Mouse (Mus musculus) liver, embryonic 15.5 days (tissue): ENCODE results near the gene Kazn. TPM values are rescaled to one million over a fixed set of nuclear protein-coding genes. Genes with fewer than 3 reads are reported as not detected.

ENCODE experiments used
- ATAC-seq: fragments of 200-750 bp; cut with Nextera tagmentation; 2 replicates; pipeline ENCODE4 v1.8.0; 2017; ENCODE audit warnings: moderate number of reproducible peaks, mild to moderate bottlenecking, moderate library complexity; ENCODE audit not compliant: insufficient read depth
- H3K27ac ChIP-seq: fragments of 300-500 bp; sonication (generic); replicated peaks from 2 replicates; pipeline ENCODE4 v1.5.1; 2015; ENCODE audit warnings: mild to moderate bottlenecking, inconsistent platforms
- H3K27me3 ChIP-seq: fragments of 300-500 bp; sonication (generic); 2 replicates; pipeline ENCODE4 v1.6.1; 2015; ENCODE audit warnings: mild to moderate bottlenecking, inconsistent platforms
- H3K36me3 ChIP-seq: fragments of 300-500 bp; sonication (generic); replicated peaks from 2 replicates; pipeline ENCODE4 v1.6.1; 2015; ENCODE audit warnings: moderate library complexity, mild to moderate bottlenecking, inconsistent platforms
- H3K4me1 ChIP-seq: fragments of 300-500 bp; sonication (generic); replicated peaks from 2 replicates; pipeline ENCODE4 v1.6.1; 2015; ENCODE audit warnings: inconsistent platforms
- H3K4me2 ChIP-seq: fragments of 300-500 bp; sonication (generic); 2 replicates; pipeline ENCODE4 v1.6.1; 2015; ENCODE audit warnings: moderate library complexity, mild to moderate bottlenecking, inconsistent platforms
- H3K4me3 ChIP-seq: fragments of 300-500 bp; sonication (generic); replicated peaks from 2 replicates; pipeline ENCODE4 v1.5.1; 2015; ENCODE audit warnings: mild to moderate bottlenecking, inconsistent platforms
- H3K9ac ChIP-seq: fragments of 300-500 bp; sonication (generic); 2 replicates; pipeline ENCODE4 v1.6.1; 2015; ENCODE audit warnings: moderate library complexity, mild to moderate bottlenecking, inconsistent platforms
- H3K9me3 ChIP-seq: fragments of 300-500 bp; sonication (generic); replicated peaks from 2 replicates; pipeline ENCODE4 v1.6.1; 2016; ENCODE audit warnings: inconsistent platforms
- WGBS: fragments of 180-500 bp; shearing (Covaris S2); methylation state at CpG from one replicate; pipeline ENCODE4 v1.1.7; 2015; ENCODE audit warnings: mixed read lengths; ENCODE audit not compliant: insufficient replicate concordance; 5-methylcytosine and 5-hydroxymethylcytosine counted together
- polyA plus RNA-seq: library from polyadenylated mRNA; unstranded; fragments of >200 nt; fragmentation: Nextera tagmentation; extraction: Ambion mirVana; gene quantifications from 2 replicates; pipeline ENCODE4 v1.2.1, GENCODE M21; 2015

The Kazn gene
- polyA plus RNA-seq, 1 experiment from 2014 or later: 0.70 TPM

- 79% methylated on average over 8 of the region's 8 CpGs for WGBS
- Histone ChIP-seq H3K36me3 (no peaks in the 10 kb centered on the region), H3K9me3 (no peaks in the 10 kb centered on the region), H3K4me2 (no peak overlapping the region), H3K4me1 (no peaks in the 10 kb centered on the region), H3K9ac (no peak overlapping the region), H3K27ac (no peak overlapping the region), H3K4me3 (no peak overlapping the region), H3K27me3 (no peaks in the 10 kb centered on the region)
- ATAC-seq: no peak
Observed at GRCm38 (mm10) chr4:142189960-142190359, 49.2 kb downstream of the Kazn start.

- H3K27ac ChIP-seq: no peak overlapping the region
- no peaks in the 10 kb centered on the region for H3K27me3 ChIP-seq
- 62% methylated on average over 2 of the region's 2 CpGs for WGBS
- H3K36me3 ChIP-seq: no peaks in the 10 kb centered on the region
- no peaks in the 10 kb centered on the region; the same call in 1 of the 2 replicates for H3K4me1 ChIP-seq
- H3K9ac ChIP-seq: no peak overlapping the region
- ATAC-seq: no peak
- no peaks in the 10 kb centered on the region for H3K9me3 ChIP-seq
- no peak overlapping the region for H3K4me2 ChIP-seq
- H3K4me3 ChIP-seq: no peak overlapping the region
Observed at GRCm38 (mm10) chr4:142188501-142188900, 50.7 kb downstream of the Kazn start.

- H3K9ac ChIP-seq: no peak overlapping the region
- H3K4me3 ChIP-seq: no peak overlapping the region
- no peak overlapping the region for H3K4me2 ChIP-seq
- no peak for ATAC-seq
- 67% methylated on average over 3 of the region's 3 CpGs for WGBS
- H3K27ac ChIP-seq: no peak overlapping the region
- no peaks in the 10 kb centered on the region for H3K36me3 ChIP-seq
- no peaks in the 10 kb centered on the region; the same call in 1 of the 2 replicates for H3K4me1 ChIP-seq
- H3K27me3 ChIP-seq: no peaks in the 10 kb centered on the region
- H3K9me3 ChIP-seq: no peaks in the 10 kb centered on the region
Observed at GRCm38 (mm10) chr4:142186155-142186554, 53.0 kb downstream of the Kazn start.

- ATAC-seq: no peak
- Histone ChIP-seq H3K27ac (no peak overlapping the region), H3K27me3 (no peaks in the 10 kb centered on the region), H3K4me3 (no peak overlapping the region), H3K9ac (no peak overlapping the region), H3K4me1 (peaks cover 4% of the 10 kb centered on the region), H3K36me3 (no peaks in the 10 kb centered on the region), H3K9me3 (no peaks in the 10 kb centered on the region), H3K4me2 (no peak overlapping the region)
- WGBS: 70% methylated on average over 9 of the region's 9 CpGs
Observed at GRCm38 (mm10) chr4:142185533-142185900, 53.7 kb downstream of the Kazn start.

DNA sequence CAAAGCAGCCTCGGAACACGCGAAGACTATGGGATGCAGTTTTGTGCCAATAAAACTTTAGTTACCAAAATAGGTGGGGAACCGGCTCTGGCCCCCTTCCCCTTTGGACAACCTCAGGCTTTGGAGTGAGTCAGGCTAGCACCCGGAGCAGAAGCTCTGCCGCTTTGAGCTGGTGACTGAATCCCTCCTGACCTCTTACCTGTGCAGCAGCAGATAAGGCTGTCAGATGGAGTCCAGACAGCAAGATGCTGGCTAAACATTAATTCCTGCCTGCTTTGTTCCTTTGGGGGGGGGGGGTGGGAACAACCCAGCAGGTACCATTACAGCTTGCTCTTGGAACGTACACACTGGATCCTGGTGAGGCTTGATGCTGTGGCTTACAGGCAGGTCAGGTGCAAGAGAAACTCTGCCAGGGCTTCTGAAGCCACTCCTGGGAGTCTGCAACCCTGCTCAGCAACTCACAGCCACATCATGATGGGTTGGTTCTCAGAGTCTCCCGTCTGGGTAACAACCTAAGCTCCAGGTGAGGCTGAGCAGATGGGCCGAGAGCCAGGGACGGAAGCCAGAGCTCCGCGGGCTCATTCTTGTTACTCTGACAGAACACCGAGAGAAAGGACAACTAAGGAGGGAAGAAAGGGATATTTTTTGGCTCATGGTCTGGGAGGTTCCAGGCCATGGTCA, 54.2 kb downstream of the Kazn start:
- no peak overlapping the region for H3K4me3 ChIP-seq
- no peak for ATAC-seq
- no peaks in the 10 kb centered on the region for H3K9me3 ChIP-seq
- H3K36me3 ChIP-seq: no peaks in the 10 kb centered on the region
- H3K9ac ChIP-seq: no peak overlapping the region
- no peak overlapping the region for H3K4me2 ChIP-seq
- H3K27ac ChIP-seq: no peak overlapping the region
- H3K27me3 ChIP-seq: no peaks in the 10 kb centered on the region
- WGBS: 70% methylated on average over 13 of the region's 13 CpGs
- peaks cover 8% of the 10 kb centered on the region for H3K4me1 ChIP-seq

- Histone ChIP-seq H3K4me1 (peaks cover 14% of the 10 kb centered on the region), H3K4me2 (no peak overlapping the region)
Observed at GRCm38 (mm10) chr4:142183591-142183990, 55.6 kb downstream of the Kazn start.

GRCm38 (mm10) chr4:142183015-142183414, 56.2 kb downstream of the Kazn start:
- H3K9me3 ChIP-seq: no peaks in the 10 kb centered on the region
- no peak overlapping the region for H3K4me2 ChIP-seq
- H3K36me3 ChIP-seq: no peaks in the 10 kb centered on the region
- peaks cover 14% of the 10 kb centered on the region for H3K4me1 ChIP-seq
- H3K27me3 ChIP-seq: no peaks in the 10 kb centered on the region
- WGBS: 48% methylated on average over 3 of the region's 3 CpGs
- H3K4me3 ChIP-seq: no peak overlapping the region
- H3K27ac ChIP-seq: no peak overlapping the region
- no peak for ATAC-seq
- H3K9ac ChIP-seq: no peak overlapping the region

More at GRCm38 (mm10) chr4:142183591-142183990, 55.6 kb downstream of the Kazn start:
- no peak for ATAC-seq
- Histone ChIP-seq H3K9me3 (no peaks in the 10 kb centered on the region), H3K27ac (no peak overlapping the region), H3K27me3 (no peaks in the 10 kb centered on the region), H3K36me3 (no peaks in the 10 kb centered on the region), H3K9ac (no peak overlapping the region), H3K4me3 (no peak overlapping the region)
- WGBS: 57% methylated on average over 1 of the region's 1 CpGs

- H3K4me2 ChIP-seq: no peak overlapping the region
- no peak overlapping the region for H3K9ac ChIP-seq
- no peak for ATAC-seq
- H3K4me3 ChIP-seq: no peak overlapping the region
- no peak overlapping the region for H3K27ac ChIP-seq
- no peaks in the 10 kb centered on the region for H3K36me3 ChIP-seq
- H3K9me3 ChIP-seq: no peaks in the 10 kb centered on the region
- peaks cover 14% of the 10 kb centered on the region for H3K4me1 ChIP-seq
- 66% methylated on average over 4 of the region's 4 CpGs for WGBS
- H3K27me3 ChIP-seq: no peaks in the 10 kb centered on the region
Observed at GRCm38 (mm10) chr4:142181646-142182045, 57.6 kb downstream of the Kazn start.

DNA sequence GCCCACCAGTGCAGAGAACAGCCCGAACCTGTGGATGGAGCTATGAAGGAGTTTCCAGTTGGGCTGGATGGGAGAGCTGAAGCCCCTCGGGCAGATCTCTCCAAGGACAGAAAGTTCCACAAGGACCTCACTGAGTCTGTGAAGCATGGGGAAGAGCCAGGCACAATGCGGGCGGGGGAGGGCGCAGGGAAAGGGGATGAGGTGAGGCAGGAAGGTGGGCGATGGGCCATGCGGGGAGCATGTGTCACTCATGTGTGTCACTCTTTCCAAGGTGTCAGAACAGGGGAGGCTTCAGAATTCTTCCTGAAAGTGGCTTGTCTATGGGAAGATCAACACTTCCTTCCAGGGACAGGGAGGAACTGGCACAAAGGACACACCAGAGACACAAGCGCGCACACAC, 58.3 kb downstream of the Kazn start:
- no peak overlapping the region for H3K4me2 ChIP-seq
- ATAC-seq: no peak
- H3K27me3 ChIP-seq: no peaks in the 10 kb centered on the region
- no peaks in the 10 kb centered on the region for H3K36me3 ChIP-seq
- no peak overlapping the region for H3K9ac ChIP-seq
- H3K4me3 ChIP-seq: no peak overlapping the region
- WGBS: 85% methylated on average over 9 of the region's 9 CpGs
- no peak overlapping the region for H3K27ac ChIP-seq
- peaks cover 14% of the 10 kb centered on the region for H3K4me1 ChIP-seq
- no peaks in the 10 kb centered on the region for H3K9me3 ChIP-seq

- 44% methylated on average over 3 of the region's 3 CpGs for WGBS
- peaks cover 14% of the 10 kb centered on the region for H3K4me1 ChIP-seq
- H3K4me3 ChIP-seq: no peak overlapping the region
- H3K27me3 ChIP-seq: no peaks in the 10 kb centered on the region
- H3K9ac ChIP-seq: no peak overlapping the region
- no peaks in the 10 kb centered on the region for H3K9me3 ChIP-seq
- H3K27ac ChIP-seq: no peak overlapping the region
- H3K4me2 ChIP-seq: no peak overlapping the region
- no peaks in the 10 kb centered on the region for H3K36me3 ChIP-seq
- no peak for ATAC-seq
Observed at GRCm38 (mm10) chr4:142180289-142180688, 58.9 kb downstream of the Kazn start.

DNA sequence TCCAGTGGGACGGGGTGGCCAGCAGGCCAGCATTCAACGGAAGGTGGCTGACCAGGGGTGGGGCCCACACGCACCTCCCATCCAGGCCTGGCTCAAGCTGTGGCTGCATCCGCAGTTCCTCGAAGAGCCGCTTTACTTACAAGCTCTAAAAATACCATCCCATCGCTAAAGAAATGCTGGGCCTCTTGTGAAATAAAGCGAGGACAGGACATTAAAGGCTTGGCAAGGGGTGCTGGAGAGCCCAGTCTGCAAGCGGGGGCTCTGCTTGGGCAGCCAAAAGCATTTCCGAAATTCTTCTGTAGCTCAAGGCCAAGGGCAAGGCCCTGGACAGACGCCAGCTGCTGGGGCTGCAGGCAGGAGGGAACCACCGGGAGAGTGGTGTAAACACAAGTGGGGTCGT, 59.7 kb downstream of the Kazn start:
- WGBS: 63% methylated on average over 13 of the region's 13 CpGs
- Histone ChIP-seq H3K4me2 (no peak overlapping the region), H3K27ac (no peak overlapping the region), H3K4me1 (peaks cover 18% of the 10 kb centered on the region), H3K27me3 (no peaks in the 10 kb centered on the region), H3K9me3 (no peaks in the 10 kb centered on the region), H3K4me3 (no peak overlapping the region), H3K36me3 (no peaks in the 10 kb centered on the region), H3K9ac (no peak overlapping the region)
- no peak for ATAC-seq

GRCm38 (mm10) chr4:142176732-142177131, 62.5 kb downstream of the Kazn start:
- Histone ChIP-seq H3K4me1 (peaks cover 39% of the 10 kb centered on the region), H3K4me2 (no peak overlapping the region), H3K36me3 (no peaks in the 10 kb centered on the region)

More at GRCm38 (mm10) chr4:142176732-142177131, 62.5 kb downstream of the Kazn start:
- H3K4me3 ChIP-seq: no peak overlapping the region
- H3K9ac ChIP-seq: no peak overlapping the region
- no peak overlapping the region for H3K27ac ChIP-seq
- ATAC-seq: no peak
- WGBS: 66% methylated on average over 3 of the region's 3 CpGs
- no peaks in the 10 kb centered on the region for H3K9me3 ChIP-seq
- no peaks in the 10 kb centered on the region for H3K27me3 ChIP-seq
